Mouse (Mus musculus) kidney, embryonic 14.5 days (tissue): Measurements from ENCODE around the gene Myom1. TPM values are rescaled to one million over a fixed set of nuclear protein-coding genes. Genes with fewer than 3 reads are reported as not detected.
A peak's percentile ranks its signal among the peaks of the same experiment; 100 is the strongest.
"Not testable (repeated sequence)": the region's sequence is repeated elsewhere in the genome, so short reads cannot be mapped to it uniquely, and the experiment has no call there.

Experiments used
- ATAC-seq: fragments of 200-750 bp; cut with Nextera tagmentation; 2 replicates; pipeline ENCODE4 v1.8.0; 2017; ENCODE audit warnings: moderate number of reproducible peaks, mild to moderate bottlenecking, moderate TSS enrichment, moderate library complexity; ENCODE audit not compliant: low FRiP score, low TSS enrichment
- H3K27ac ChIP-seq: fragments of 300-500 bp; sonication (generic); 2 replicates; pipeline ENCODE4 v1.5.1; 2014; ENCODE audit warnings: low read depth, mild to moderate bottlenecking, low read length, moderate library complexity, mixed read lengths
- H3K27me3 ChIP-seq: fragments of 300-500 bp; sonication (generic); 2 replicates; pipeline ENCODE4 v1.6.1; 2014; ENCODE audit warnings: mild to moderate bottlenecking, low read length; ENCODE audit not compliant: control insufficient read depth, insufficient read depth
- H3K36me3 ChIP-seq: fragments of 300-500 bp; sonication (generic); 2 replicates; pipeline ENCODE4 v1.6.1; 2014; ENCODE audit warnings: low read length, mixed read lengths; ENCODE audit not compliant: control insufficient read depth, insufficient read depth
- H3K4me1 ChIP-seq: fragments of 300-500 bp; sonication (generic); 2 replicates; pipeline ENCODE4 v1.6.1; 2014; ENCODE audit warnings: low read length, mixed read lengths; ENCODE audit not compliant: control insufficient read depth, insufficient read depth
- H3K4me2 ChIP-seq: fragments of 300-500 bp; sonication (generic); replicated peaks from 2 replicates; pipeline ENCODE4 v1.6.1; 2014; ENCODE audit warnings: low read depth, mild to moderate bottlenecking, low read length
- H3K4me3 ChIP-seq: fragments of 300-500 bp; sonication (generic); 2 replicates; pipeline ENCODE4 v1.5.1; 2014; ENCODE audit warnings: mild to moderate bottlenecking, low read length
- H3K9ac ChIP-seq: fragments of 300-500 bp; sonication (generic); 2 replicates; pipeline ENCODE4 v1.6.1; 2014; ENCODE audit warnings: low read depth, mild to moderate bottlenecking, low read length, moderate library complexity
- H3K9me3 ChIP-seq: fragments of 300-500 bp; sonication (generic); 2 replicates; pipeline ENCODE4 v1.6.1; 2016; ENCODE audit warnings: low read length; ENCODE audit not compliant: control insufficient read depth
- WGBS: fragments of 180-500 bp; shearing (Covaris S2); extraction: QIAGEN DNeasy Blood & Tissue Kit; methylation state at CpG from one replicate; pipeline ENCODE4 v1.1.7; 2014; 5-methylcytosine and 5-hydroxymethylcytosine counted together
- polyA plus RNA-seq: library from polyadenylated mRNA; unstranded; fragments of >200 nt; fragmentation: Nextera tagmentation; extraction: Ambion mirVana; gene quantifications from 2 replicates; pipeline ENCODE4 v1.2.1, GENCODE M21; 2014

Gene Myom1
- polyA plus RNA-seq, 1 experiment from 2014 or later: 3.6 TPM

DNA sequence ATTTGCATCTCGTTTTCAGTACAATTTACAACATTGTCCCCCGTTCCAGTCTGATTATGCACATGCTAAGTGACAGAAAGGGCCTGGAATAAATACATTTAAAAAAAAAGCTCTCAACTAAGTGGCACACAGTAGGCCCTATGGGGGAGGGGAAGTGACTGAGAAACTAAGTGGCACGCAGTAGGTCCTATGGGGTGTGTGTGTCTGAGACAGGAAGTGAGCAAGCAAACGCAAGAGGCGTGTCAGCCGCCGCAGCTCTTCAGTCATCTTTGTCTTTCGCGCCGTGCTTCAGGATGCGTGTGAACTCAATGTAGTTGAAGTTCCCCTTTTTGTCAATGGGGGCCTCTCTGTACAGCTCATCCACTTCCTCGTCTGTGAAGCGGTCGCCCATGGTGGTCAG lies 28.4 kb upstream of the Myom1 start:
- peaks cover 41% of the 10 kb centered on the region for H3K36me3 ChIP-seq

DNA sequence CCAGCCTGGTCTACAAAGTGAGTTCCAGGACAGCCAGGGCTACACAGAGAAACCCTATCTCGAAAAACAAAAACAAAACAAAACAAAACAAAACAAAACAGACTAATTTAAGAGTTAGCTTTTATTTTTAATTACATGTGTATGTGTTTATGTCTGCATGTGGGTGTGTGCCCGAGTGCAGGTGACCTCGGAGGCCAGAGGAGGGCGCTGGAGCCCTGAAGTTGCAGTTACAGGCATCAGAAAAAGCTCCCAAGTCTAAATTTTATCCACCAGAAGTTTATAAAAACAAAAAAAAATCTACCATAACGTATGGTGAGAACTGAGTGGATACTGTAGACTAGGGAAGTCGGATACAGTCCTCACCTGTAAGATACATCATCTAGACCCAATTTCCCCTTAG lies 24.6 kb upstream of the Myom1 start:
- H3K4me3 ChIP-seq: no peak overlapping the region
- no peak overlapping the region for H3K9ac ChIP-seq
- no peaks in the 10 kb centered on the region for H3K4me1 ChIP-seq
- H3K27ac ChIP-seq: no peak overlapping the region
- peaks cover 57% of the 10 kb centered on the region for H3K36me3 ChIP-seq
- 88% methylated on average over 6 of the region's 6 CpGs for WGBS
- no peak for ATAC-seq
- no peaks in the 10 kb centered on the region for H3K27me3 ChIP-seq
- H3K4me2 ChIP-seq: no peak overlapping the region
- H3K9me3 ChIP-seq: no peaks in the 10 kb centered on the region

More for the DNA sequence above, 28.4 kb upstream of the Myom1 start:
- H3K4me3 ChIP-seq, H3K4me1 ChIP-seq, H3K9me3 ChIP-seq, H3K9ac ChIP-seq, H3K27me3 ChIP-seq, H3K4me2 ChIP-seq, H3K27ac ChIP-seq, ATAC-seq: not testable (repeated sequence)
- 91% methylated on average over 14 of the region's 14 CpGs for WGBS

- peaks cover 42% of the 10 kb centered on the region for H3K36me3 ChIP-seq
- WGBS: 91% methylated on average over 20 of the region's 20 CpGs
These were observed 22.8 kb upstream of the Myom1 start for GRCm38 (mm10) chr17:70979345-70980223.

GRCm38 (mm10) chr17:70985501-70986354 lies 16.7 kb upstream of the Myom1 start:
- H3K4me1 ChIP-seq: peaks cover 18% of the 10 kb centered on the region; the same call in 1 of the 2 replicates
- no peak overlapping the region for H3K4me3 ChIP-seq
- H3K27ac ChIP-seq: no peak overlapping the region
- no peaks in the 10 kb centered on the region for H3K9me3 ChIP-seq
- WGBS: 85% methylated on average over 15 of the region's 15 CpGs
- no peak overlapping the region for H3K9ac ChIP-seq
- no peaks in the 10 kb centered on the region for H3K27me3 ChIP-seq
- H3K36me3 ChIP-seq: peaks cover 28% of the 10 kb centered on the region
- H3K4me2 ChIP-seq: no peak overlapping the region
- ATAC-seq: no peak

More at GRCm38 (mm10) chr17:70979345-70980223, 22.8 kb upstream of the Myom1 start:
- Histone ChIP-seq H3K4me2 (no peak overlapping the region), H3K27ac (no peak overlapping the region), H3K9ac (no peak overlapping the region), H3K4me3 (no peak overlapping the region), H3K27me3 (no peaks in the 10 kb centered on the region), H3K9me3 (no peaks in the 10 kb centered on the region), H3K4me1 (no peaks in the 10 kb centered on the region)
- no peak for ATAC-seq

GRCm38 (mm10) chr17:70986355-70986740 lies 16.1 kb upstream of the Myom1 start:
- H3K9me3 ChIP-seq: no peaks in the 10 kb centered on the region
- H3K4me2 ChIP-seq: no peak overlapping the region
- H3K4me1 ChIP-seq: peaks cover 23% of the 10 kb centered on the region
- peaks cover 25% of the 10 kb centered on the region for H3K36me3 ChIP-seq
- ATAC-seq: no peak
- no peak overlapping the region for H3K27ac ChIP-seq
- 80% methylated on average over 6 of the region's 6 CpGs for WGBS
- no peak overlapping the region for H3K4me3 ChIP-seq
- H3K27me3 ChIP-seq: no peaks in the 10 kb centered on the region
- no peak overlapping the region for H3K9ac ChIP-seq

- Histone ChIP-seq H3K4me2 (no peak overlapping the region), H3K36me3 (peaks cover 21% of the 10 kb centered on the region), H3K4me1 (peaks cover 26% of the 10 kb centered on the region), H3K27me3 (no peaks in the 10 kb centered on the region), H3K27ac (0 out of 2 replicates have a peak overlapping the region, but pooled peaks have one; percentile 15), H3K4me3 (no peak overlapping the region), H3K9ac (no peak overlapping the region), H3K9me3 (no peaks in the 10 kb centered on the region)
- no peak for ATAC-seq
- WGBS: 89% methylated on average over 15 of the region's 15 CpGs
These were observed 15.4 kb upstream of the Myom1 start for GRCm38 (mm10) chr17:70986831-70987660.

- no peaks in the 10 kb centered on the region for H3K9me3 ChIP-seq
- 81% methylated on average over 12 of the region's 12 CpGs for WGBS
- no peak overlapping the region for H3K27ac ChIP-seq
- H3K4me1 ChIP-seq: peaks cover 26% of the 10 kb centered on the region
- no peaks in the 10 kb centered on the region for H3K27me3 ChIP-seq
- H3K9ac ChIP-seq: no peak overlapping the region; the same call in 1 of the 2 replicates
- ATAC-seq: no peak
- peaks cover 24% of the 10 kb centered on the region for H3K36me3 ChIP-seq
- H3K4me3 ChIP-seq: no peak overlapping the region; the same call in 1 of the 2 replicates
- peak overlapping the region; percentile 11 for H3K4me2 ChIP-seq
These were observed 14.1 kb upstream of the Myom1 start for GRCm38 (mm10) chr17:70988337-70988767.

DNA sequence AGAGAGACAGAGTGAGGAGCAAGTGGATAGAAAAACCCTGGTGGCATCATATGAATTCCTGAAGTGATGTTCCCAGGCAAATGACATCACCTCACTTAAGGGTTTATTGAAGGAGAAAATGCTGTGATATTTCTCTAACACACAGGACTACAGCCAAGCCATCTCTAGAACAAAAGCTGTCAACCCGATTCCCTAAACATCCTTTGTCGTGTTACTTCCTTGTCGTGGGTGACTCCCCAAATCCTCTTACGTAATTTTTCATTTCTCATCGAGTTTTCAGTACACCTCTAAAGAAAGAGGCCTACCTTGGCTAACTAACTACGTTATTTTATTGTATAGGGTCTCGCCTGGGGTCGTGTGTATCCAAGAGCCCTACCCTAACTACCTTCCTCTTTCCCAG lies 13.0 kb upstream of the Myom1 start:
- 51% methylated on average over 8 of the region's 8 CpGs for WGBS

More for the DNA sequence above, 13.0 kb upstream of the Myom1 start:
- H3K4me3 ChIP-seq: peak overlapping the region; percentile 91
- peak overlapping the region; percentile 97; the same call in 1 of the 2 replicates for H3K27ac ChIP-seq
- H3K27me3 ChIP-seq: no peaks in the 10 kb centered on the region
- peak overlapping the region; percentile 79 for H3K4me2 ChIP-seq
- H3K9ac ChIP-seq: peak overlapping the region; percentile 91
- H3K36me3 ChIP-seq: peaks cover 35% of the 10 kb centered on the region
- no peaks in the 10 kb centered on the region for H3K9me3 ChIP-seq
- peaks cover 35% of the 10 kb centered on the region for H3K4me1 ChIP-seq
- no peak for ATAC-seq
